Mouse (Mus musculus) c-Kit-positive CD71-positive TER-119-positive erythroid progenitor cells, embryonic 14.5 days (primary cell): ENCODE results near the gene Ifrd1.

ENCODE experiments used
- DNase-seq: peaks from one replicate; pipeline ENCODE4 v3.0.0-alpha.2; 2013; ENCODE audit warnings: low spot score

Ifrd1 gene

DNA sequence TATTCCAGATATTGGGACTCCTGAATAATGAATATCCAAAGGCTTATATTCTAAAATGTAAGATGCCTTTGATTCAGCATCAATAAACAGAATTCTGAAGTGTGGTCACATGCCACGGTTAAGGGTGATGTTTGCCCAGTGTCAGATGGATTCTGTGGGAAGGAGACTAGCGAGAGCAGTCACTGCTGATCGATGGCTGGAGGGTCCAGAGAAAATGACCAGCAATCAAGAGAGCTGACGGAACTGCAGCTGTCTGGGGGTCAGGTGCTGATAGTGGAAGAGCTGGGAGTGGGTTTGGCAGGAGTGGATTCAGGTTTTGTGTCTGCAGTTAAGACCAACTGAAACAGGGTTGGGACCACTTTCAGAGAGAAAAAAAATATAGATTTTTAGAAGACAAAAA is 5.1 kb downstream of the Ifrd1 start:
- DNase-seq, result no peak

GRCm38 (mm10) chr12:40239161-40239560 is 9.1 kb downstream of the Ifrd1 start:
- DNase-seq, result no peak

DNA sequence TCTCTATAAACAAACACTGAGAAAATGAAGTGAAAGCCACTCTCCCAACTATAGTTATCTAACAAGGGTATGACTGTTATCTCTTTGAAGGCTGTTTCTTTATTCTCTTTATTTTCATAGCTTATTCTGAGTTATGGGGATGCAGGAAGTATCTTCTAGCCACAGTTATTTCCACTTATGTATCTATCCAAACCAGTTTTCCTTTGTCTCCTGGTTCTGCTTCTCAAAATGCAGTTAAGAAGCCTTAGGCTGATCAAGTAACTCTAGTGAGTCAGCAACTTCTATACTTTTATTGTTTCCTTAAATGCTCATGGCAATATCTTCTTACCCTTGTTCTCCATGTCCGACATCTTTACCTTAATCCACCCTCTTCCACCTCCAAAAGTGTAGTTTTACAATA is 16.1 kb downstream of the Ifrd1 start:
- no peak for DNase-seq

GRCm38 (mm10) chr12:40231632-40232031 is 16.7 kb downstream of the Ifrd1 start:
- DNase-seq, result no peak

DNA sequence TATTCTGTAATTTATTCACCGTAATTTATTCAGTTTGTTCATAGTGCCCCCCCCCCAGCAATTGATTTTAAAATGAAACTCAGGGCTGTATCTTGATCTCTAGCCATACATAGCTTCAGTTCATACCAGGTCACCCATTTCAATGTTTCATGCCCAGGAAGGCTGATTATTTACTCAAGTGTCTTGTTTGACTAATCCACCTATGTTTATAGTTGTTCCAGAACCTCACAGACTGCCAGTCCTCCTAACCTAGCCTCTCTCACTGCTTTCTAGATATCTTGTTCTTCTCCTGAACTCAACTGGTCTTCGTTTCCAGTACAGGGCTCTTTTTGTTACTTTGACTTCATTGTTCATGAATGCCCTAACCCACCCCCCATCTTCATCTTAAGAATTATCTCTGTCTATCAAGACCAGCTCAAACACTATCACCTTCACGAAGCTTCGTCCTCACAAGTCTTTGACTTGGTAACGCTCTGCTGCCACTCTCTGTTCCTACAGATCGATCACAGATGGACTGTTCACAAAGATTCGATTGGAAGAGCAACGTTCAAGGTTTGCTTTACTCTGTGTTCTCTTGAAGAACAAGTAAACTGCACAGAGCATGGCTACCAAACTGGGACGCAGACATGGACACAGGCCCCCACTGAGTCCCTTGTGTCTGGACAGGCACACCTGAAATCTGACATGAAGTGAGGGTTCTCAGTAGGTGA is 24.0 kb downstream of the Ifrd1 start:
- DNase-seq, result no peak

- no peak for DNase-seq
Measured at GRCm38 (mm10) chr12:40223676-40224075, 24.6 kb downstream of the Ifrd1 start.

DNA sequence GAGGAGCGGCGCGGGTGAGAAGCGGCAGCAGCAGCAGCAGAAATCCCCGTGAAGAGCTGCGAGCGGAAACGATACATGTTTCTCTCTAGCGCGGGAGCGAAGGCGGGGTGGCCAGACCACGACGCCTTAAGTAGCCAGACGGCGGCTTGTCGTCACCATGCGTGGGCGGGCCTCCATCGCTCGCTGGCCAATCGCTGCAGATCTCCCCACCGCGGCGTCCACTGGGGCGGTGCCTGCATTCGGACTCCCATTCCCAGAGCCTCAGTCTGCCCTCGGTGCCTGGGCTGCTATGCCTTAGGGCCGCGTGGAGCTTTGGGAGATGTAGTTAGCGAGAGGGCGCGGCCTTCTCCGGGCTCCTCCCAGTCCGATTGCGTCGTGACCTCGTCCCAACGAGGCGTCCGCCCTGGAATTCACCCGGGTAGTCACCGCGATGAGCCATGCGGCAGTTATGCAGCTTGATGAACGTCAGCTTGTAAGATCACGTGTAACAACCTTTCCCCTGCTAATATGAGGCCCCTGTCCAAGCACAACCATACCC is 25.2 kb downstream of the Ifrd1 start:
- DNase-seq, result peak; percentile 97

DNA sequence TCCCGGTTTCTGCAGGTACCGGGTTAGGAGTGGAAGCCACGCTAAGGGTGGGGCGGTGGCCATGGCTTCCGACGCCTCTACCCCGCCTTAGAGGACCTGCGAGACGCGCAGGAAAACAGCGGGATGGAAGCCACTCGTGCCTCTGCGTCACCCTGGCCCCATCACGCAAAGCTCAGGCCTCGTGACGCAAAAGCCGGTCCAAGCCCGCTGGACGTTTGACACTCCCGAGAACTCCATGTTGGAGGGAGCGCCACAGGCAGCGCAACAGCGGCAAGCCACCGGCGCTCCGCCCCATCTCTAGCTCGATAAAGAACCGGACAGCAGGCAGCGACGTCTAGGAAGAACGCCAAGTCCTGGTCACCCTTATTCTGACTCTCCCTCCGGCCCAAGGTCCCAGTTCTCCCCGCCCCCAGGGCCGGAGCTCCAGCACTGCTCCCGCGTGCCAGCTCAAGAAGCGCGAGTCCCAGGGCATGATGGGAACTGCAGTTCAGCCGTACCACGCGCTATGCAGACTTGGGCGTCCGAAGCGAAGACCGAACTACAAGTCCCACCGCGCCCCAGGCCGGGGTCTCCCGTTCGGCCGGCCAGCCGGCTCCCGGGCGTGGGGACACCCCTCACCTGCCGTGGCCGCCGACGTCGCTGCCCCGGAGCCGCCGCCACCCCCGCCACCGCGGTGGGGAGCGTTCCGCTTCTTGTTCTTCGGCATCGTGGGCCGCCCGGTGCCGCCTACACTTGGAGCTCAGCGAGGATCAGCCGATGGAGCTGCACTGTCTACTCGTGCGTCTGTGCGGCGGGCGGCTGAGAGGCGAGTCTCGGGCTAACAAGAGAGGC is 25.8 kb downstream of the Ifrd1 start:
- peak; percentile 85 for DNase-seq

DNA sequence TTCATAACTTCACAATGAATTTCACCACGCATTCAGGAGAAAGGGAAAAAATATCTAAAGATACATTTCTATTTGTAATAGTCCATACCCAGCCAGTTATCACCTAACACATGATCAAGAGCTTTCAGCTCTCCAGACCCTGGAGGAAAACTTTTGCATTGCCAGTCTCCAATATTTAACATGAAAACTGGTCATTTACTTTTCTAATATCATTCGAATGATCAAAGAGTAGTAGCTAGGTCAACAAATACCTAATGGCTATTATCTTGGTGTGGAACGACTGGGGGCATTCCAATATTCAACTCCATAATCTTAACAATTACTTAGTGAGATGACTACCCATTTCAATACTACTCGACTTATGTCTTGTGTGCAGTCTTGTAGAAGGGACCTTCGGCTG is 26.7 kb downstream of the Ifrd1 start:
- DNase-seq, result no peak

DNA sequence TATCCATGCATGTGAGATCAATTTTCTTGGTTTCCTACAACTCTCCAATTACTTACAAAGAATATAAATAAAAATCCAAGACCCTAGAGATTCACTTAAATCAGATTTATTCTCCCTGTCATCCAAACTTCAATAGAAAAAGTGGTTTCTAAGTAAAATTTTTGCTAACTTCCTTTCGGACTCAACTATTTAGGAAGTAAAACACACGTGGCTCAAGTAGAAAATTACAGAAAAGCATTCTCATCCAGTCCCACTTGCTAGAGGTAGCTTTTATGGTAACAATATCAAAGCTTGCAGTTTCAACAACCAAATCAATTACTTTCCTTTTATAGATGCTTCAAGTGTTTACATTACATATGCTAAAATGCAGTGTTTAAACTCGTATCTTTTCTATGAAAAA is 27.4 kb downstream of the Ifrd1 start:
- DNase-seq, result no peak

DNA sequence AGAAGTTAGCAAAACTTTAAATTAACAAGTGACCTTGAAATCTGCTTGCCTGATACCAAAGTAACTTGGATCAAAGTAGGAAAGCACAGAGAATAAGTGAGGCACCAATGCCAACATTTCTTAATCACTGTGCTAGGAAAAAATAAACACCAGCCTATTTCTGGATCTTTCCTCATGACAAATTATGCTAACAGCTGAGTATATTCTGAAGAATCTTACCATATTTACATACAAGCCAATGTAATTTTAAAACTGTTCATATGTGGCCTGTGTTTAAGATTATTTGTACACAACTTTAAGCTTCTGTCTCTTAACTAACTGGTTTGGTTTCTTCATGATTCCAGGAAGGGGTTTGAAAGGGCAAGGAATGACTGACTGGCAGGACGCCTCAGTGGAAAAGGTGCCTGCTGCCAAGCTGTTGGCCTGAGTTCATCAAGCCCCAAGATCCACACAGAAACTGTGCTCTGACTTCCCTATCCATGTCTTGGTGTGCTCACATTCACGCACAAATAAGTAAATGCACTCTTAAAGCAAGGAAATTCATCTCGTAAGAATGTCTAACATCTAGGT is 28.2 kb downstream of the Ifrd1 start:
- DNase-seq, result no peak

GRCm38 (mm10) chr12:40218430-40218945 is 29.8 kb downstream of the Ifrd1 start:
- DNase-seq, result no peak

DNA sequence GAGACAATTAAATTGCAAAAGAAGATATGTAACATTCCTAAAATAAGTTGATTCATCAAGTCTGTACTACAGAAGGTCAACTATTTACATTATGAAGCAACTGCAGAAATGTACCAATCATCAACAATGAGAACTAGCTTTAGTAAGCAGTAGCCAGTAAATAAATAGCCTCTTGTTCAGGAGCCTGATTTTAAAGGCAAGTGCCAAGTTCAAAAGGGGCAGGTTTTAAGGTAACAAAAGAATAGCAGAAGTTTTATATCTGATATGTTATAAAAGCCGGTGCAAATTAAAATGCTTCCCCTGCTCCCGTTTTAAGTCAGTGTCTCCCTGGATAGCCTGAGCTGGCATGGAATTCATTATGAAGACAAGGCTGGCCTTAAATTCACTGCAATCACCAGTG is 30.5 kb downstream of the Ifrd1 start:
- no peak for DNase-seq

GRCm38 (mm10) chr12:40214888-40215876 is 33.1 kb downstream of the Ifrd1 start:
- DNase-seq, result no peak

GRCm38 (mm10) chr12:40209049-40209448 is 39.3 kb downstream of the Ifrd1 start:
- DNase-seq, result no peak

GRCm38 (mm10) chr12:40207909-40208308 is 40.4 kb downstream of the Ifrd1 start:
- no peak for DNase-seq

- DNase-seq, result no peak
Measured at GRCm38 (mm10) chr12:40202161-40203035, 45.9 kb downstream of the Ifrd1 start.

- DNase-seq, result no peak
Measured at GRCm38 (mm10) chr12:40200484-40201235, 47.6 kb downstream of the Ifrd1 start.

DNA sequence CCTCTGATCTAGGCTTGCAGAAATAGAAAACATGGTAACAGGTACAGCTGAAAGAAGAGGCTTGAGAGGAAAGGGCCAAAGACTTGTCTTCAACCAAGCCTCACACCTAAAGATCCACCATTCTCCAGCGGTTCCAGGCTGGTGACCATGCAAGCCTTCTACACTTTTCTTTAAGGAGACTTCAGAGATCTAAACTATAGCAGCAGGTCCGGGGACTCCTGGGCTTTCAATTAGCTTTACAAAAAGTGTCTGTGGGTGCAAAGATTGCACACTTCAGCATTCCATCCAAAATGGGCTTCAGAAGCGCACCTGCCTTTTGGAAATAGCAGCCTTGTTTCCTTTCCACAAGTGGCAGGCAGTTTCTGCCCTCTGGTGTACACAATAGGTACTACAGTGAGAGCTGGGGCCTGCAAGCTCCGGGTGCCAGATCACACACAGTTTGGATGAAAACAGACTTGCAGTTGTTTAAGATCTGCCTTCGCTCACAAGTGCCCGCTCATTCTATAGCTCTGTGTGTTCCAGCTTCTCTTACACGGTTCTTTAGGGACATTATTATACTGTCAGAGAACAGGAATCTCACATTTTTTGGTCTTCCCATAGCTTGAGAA is 48.4 kb downstream of the Ifrd1 start:
- DNase-seq, result peak; percentile 44
